Mouse (Mus musculus) adrenal gland, adult (tissue): Measurements from ENCODE around the gene Ube2d2b.
A peak's percentile ranks its signal among the peaks of the same experiment; 100 is the strongest.

Source experiments
- DNase-seq, 2 experiments: peaks; one replicate each; pipeline ENCODE4 v3.0.0; 2022 to 2023; ENCODE audit warnings: low spot score in 1 of 2; ENCODE audit not compliant: inconsistent age in 2 of 2

Gene Ube2d2b

GRCm38 (mm10) chr5:107829998-107830560 lies at the start of gene Ube2d2b:
Gene Ube2d2b (plus strand): TSS chr5:107830099.
- DNase-seq: no peak

- DNase-seq: no peak
Measured at GRCm38 (mm10) chr5:107782360-107782759, 47.5 kb upstream of the Ube2d2b start.

- DNase-seq: no peak
Measured at GRCm38 (mm10) chr5:107787682-107788443, 42.0 kb upstream of the Ube2d2b start.

- DNase-seq: no peak
Measured at GRCm38 (mm10) chr5:107789492-107789891, 40.4 kb upstream of the Ube2d2b start.

- no peak for DNase-seq
Measured at GRCm38 (mm10) chr5:107791966-107792365, 37.9 kb upstream of the Ube2d2b start.

GRCm38 (mm10) chr5:107792516-107792915 lies 37.4 kb upstream of the Ube2d2b start:
- no peak for DNase-seq

GRCm38 (mm10) chr5:107793258-107793657 lies 36.6 kb upstream of the Ube2d2b start:
- peak; percentile 54 to 61 for DNase-seq

GRCm38 (mm10) chr5:107793927-107794326 lies 36.0 kb upstream of the Ube2d2b start:
- peak in 1 of 2 experiments; percentile 32 for DNase-seq

- DNase-seq: no peak
Measured at GRCm38 (mm10) chr5:107798290-107798689, 31.6 kb upstream of the Ube2d2b start.

GRCm38 (mm10) chr5:107801234-107801633 lies 28.7 kb upstream of the Ube2d2b start:
- no peak for DNase-seq

- DNase-seq: no peak
Measured at GRCm38 (mm10) chr5:107802621-107803020, 27.3 kb upstream of the Ube2d2b start.

GRCm38 (mm10) chr5:107807496-107807895 lies 22.4 kb upstream of the Ube2d2b start:
- no peak for DNase-seq

GRCm38 (mm10) chr5:107814651-107815050 lies 15.2 kb upstream of the Ube2d2b start:
- DNase-seq: no peak

GRCm38 (mm10) chr5:107822521-107822920 lies 7.4 kb upstream of the Ube2d2b start:
- no peak for DNase-seq

GRCm38 (mm10) chr5:107831351-107831750 lies 1.5 kb downstream of the Ube2d2b start:
- no peak for DNase-seq

GRCm38 (mm10) chr5:107834287-107834686 lies 4.4 kb downstream of the Ube2d2b start:
- no peak for DNase-seq

GRCm38 (mm10) chr5:107838891-107839644 lies 9.2 kb downstream of the Ube2d2b start:
- DNase-seq: peak; percentile 70 to 83

- no peak for DNase-seq
Measured at GRCm38 (mm10) chr5:107840549-107841238, 10.8 kb downstream of the Ube2d2b start.

- peak; percentile 73 to 87 for DNase-seq
Measured at GRCm38 (mm10) chr5:107847349-107847748, 17.4 kb downstream of the Ube2d2b start.

GRCm38 (mm10) chr5:107847817-107848216 lies 17.9 kb downstream of the Ube2d2b start:
- DNase-seq: no peak

GRCm38 (mm10) chr5:107848964-107849363 lies 19.1 kb downstream of the Ube2d2b start:
- DNase-seq: no peak
